8 mouse cellular contexts compared by ENCODE assay signal in genomic region chr5:32611341-32611961, GRCm38 (mm10). TPM values are rescaled to one million over a fixed set of nuclear protein-coding genes. Genes with fewer than 3 reads are reported as not detected.
DNase-seq lines count a peak whose midpoint lies in the region; ATAC-seq and TF ChIP-seq lines count a peak whose summit lies in the region.

No protein-coding gene starts in this region.

- ATAC-seq in common myeloid progenitor, adult 5-6 weeks (replicated peaks; ENCODE audit: low read depth, poor library complexity, severe bottlenecking): peak; percentile 42
- peak; percentile 73 for ATAC-seq in heart, embryonic 11.5 days (replicated peaks; ENCODE audit: insufficient number of reproducible peaks, low FRiP score, low TSS enrichment)
- ATAC-seq in limb, embryonic 11.5 days (ENCODE audit: insufficient number of reproducible peaks, low FRiP score, low TSS enrichment, low read depth): peak; percentile 83
- ATAC-seq in stomach, postnatal 0 days (ENCODE audit: low FRiP score, low TSS enrichment): peak; percentile 77

- no peak for TF ChIP-seq EP300 in stomach, postnatal 0 days (optimal IDR thresholded peaks at IDR 0.05)

- peak overlapping the region; percentile 74 for H3K4me3 ChIP-seq in heart, embryonic 11.5 days (ENCODE audit: low read depth, low read length)
- peak overlapping the region; percentile 90 for H3K4me3 ChIP-seq in limb, embryonic 11.5 days (ENCODE audit: low read depth, low read length)
- peak overlapping the region; percentile 90 for H3K4me3 ChIP-seq in midbrain, embryonic 10.5 days
- H3K4me3 ChIP-seq in stomach, postnatal 0 days (ENCODE audit: low read depth, low read length): peak overlapping the region; percentile 91

- peaks cover 11% of the 10 kb centered on the region for H3K4me1 ChIP-seq in heart, embryonic 11.5 days (ENCODE audit: control insufficient read depth, insufficient read depth, low read length)
- no peaks in the 10 kb centered on the region for H3K4me1 ChIP-seq in limb, embryonic 11.5 days (ENCODE audit: control insufficient read depth, insufficient read depth, low read length)
- H3K4me1 ChIP-seq in midbrain, embryonic 10.5 days: peaks cover 24% of the 10 kb centered on the region
- H3K4me1 ChIP-seq in stomach, postnatal 0 days (replicated peaks; ENCODE audit: control insufficient read depth, insufficient read depth): 0 out of 2 replicates have a peak, but pooled peaks cover 2% of the 10 kb centered on the region

- WGBS in heart, embryonic 11.5 days (ENCODE audit: insufficient replicate concordance): under 1% methylated on average over 45 of the region's 54 CpGs
- under 1% methylated on average over 54 of the region's 54 CpGs for WGBS in limb, embryonic 11.5 days
- WGBS in midbrain, embryonic 10.5 days: under 1% methylated on average over 54 of the region's 54 CpGs
- WGBS in stomach, postnatal 0 days: under 1% methylated on average over 52 of the region's 54 CpGs

- peak overlapping the region; percentile 64 for H3K4me2 ChIP-seq in heart, embryonic 11.5 days
- H3K4me2 ChIP-seq in limb, embryonic 11.5 days (ENCODE audit: low read depth, severe bottlenecking): peak overlapping the region; percentile 67
- peak overlapping the region; percentile 78 for H3K4me2 ChIP-seq in stomach, postnatal 0 days (replicated peaks; ENCODE audit: low read depth)

- H3K9me3 ChIP-seq in heart, embryonic 11.5 days (replicated peaks; ENCODE audit: control insufficient read depth, low read length): no peaks in the 10 kb centered on the region
- H3K9me3 ChIP-seq in limb, embryonic 11.5 days (ENCODE audit: control insufficient read depth, low read length): no peaks in the 10 kb centered on the region
- H3K9me3 ChIP-seq in midbrain, embryonic 10.5 days (replicated peaks): no peaks in the 10 kb centered on the region
- H3K9me3 ChIP-seq in stomach, postnatal 0 days (ENCODE audit: control insufficient read depth, low read length): no peaks in the 10 kb centered on the region

- H3K27ac ChIP-seq in heart, embryonic 11.5 days (ENCODE audit: low read depth, low read length): peak overlapping the region; percentile 96
- H3K27ac ChIP-seq in limb, embryonic 11.5 days (replicated peaks; ENCODE audit: low read depth, low read length): peak overlapping the region; percentile 95
- peak overlapping the region; percentile 99 for H3K27ac ChIP-seq in midbrain, embryonic 10.5 days (replicated peaks)
- H3K27ac ChIP-seq in stomach, postnatal 0 days (replicated peaks): peak overlapping the region; percentile 90

- DNase-seq in cerebellum, postnatal 4 days (ENCODE audit: low spot score in 2 of 2): peak; percentile 23 to 30
- DNase-seq in cerebellum, adult 9-10 months: no peak
- DNase-seq in B cell, adult 2 months: peak; percentile 37 to 47
- DNase-seq in limb, embryonic 11.5 days (ENCODE audit: low spot score): no peak
- no peak for DNase-seq in midbrain, embryonic 10.5 days (ENCODE audit: low spot score)
- DNase-seq in stomach, postnatal 0 days (ENCODE audit: low spot score): no peak

- no peaks in the 10 kb centered on the region for H3K27me3 ChIP-seq in heart, embryonic 11.5 days (ENCODE audit: control insufficient read depth, insufficient read depth, low read length)
- no peaks in the 10 kb centered on the region for H3K27me3 ChIP-seq in limb, embryonic 11.5 days (ENCODE audit: control insufficient read depth, insufficient read depth, low read length)
- H3K27me3 ChIP-seq in midbrain, embryonic 10.5 days (ENCODE audit: low read depth, poor library complexity, severe bottlenecking): no peaks in the 10 kb centered on the region
- H3K27me3 ChIP-seq in stomach, postnatal 0 days (ENCODE audit: control insufficient read depth, insufficient read depth, low read length): no peaks in the 10 kb centered on the region

- no peak for TF ChIP-seq CTCF in stomach, postnatal 0 days (IDR thresholded peaks at IDR 0.05; ENCODE audit: low read depth)

- peak overlapping the region; percentile 98 for H3K9ac ChIP-seq in heart, embryonic 11.5 days (ENCODE audit: low read depth, low read length)
- peak overlapping the region; percentile 95 for H3K9ac ChIP-seq in limb, embryonic 11.5 days (ENCODE audit: low read length)
- peak overlapping the region; percentile 82 for H3K9ac ChIP-seq in stomach, postnatal 0 days (ENCODE audit: low read length)

- H3K36me3 ChIP-seq in heart, embryonic 11.5 days (ENCODE audit: control insufficient read depth, insufficient read depth, low read length): no peaks in the 10 kb centered on the region
- H3K36me3 ChIP-seq in limb, embryonic 11.5 days (ENCODE audit: control insufficient read depth, insufficient read depth, low read length): no peaks in the 10 kb centered on the region
- no peaks in the 10 kb centered on the region for H3K36me3 ChIP-seq in midbrain, embryonic 10.5 days
- H3K36me3 ChIP-seq in stomach, postnatal 0 days (ENCODE audit: control insufficient read depth, insufficient read depth, low read length): no peaks in the 10 kb centered on the region

RNA-seq across cellular contexts. Expression of gene Yes1, which starts 0.5 kb away (rescaled TPM):
- 1.7 and 2.1 TPM in 2 replicates for total RNA-seq in common myeloid progenitor, adult 5-6 weeks (2017)
- polyA plus RNA-seq in heart, embryonic 11.5 days (2014; fragmentation: Nextera tagmentation; extraction: Ambion mirVana): 26.2 and 27.4 TPM in 2 replicates
- polyA plus RNA-seq in limb, embryonic 11.5 days (2014; fragmentation: Nextera tagmentation; extraction: Ambion mirVana): 36.4 and 39.9 TPM in 2 replicates
- 28.0 and 28.5 TPM in 2 replicates for polyA plus RNA-seq in midbrain, embryonic 10.5 days (2016; fragmentation: Nextera tagmentation; extraction: Ambion mirVana)
- polyA plus RNA-seq in stomach, postnatal 0 days (2015; fragmentation: Nextera tagmentation; extraction: Ambion mirVana): 14.2 and 15.0 TPM in 2 replicates

Comparison
In these comparisons a context has a peak if more than half of its experiments do, and no peak if none do; other contexts are left out.
1. DNase-seq: peak in cerebellum, postnatal 4 days (2 of 2) and B cell, adult 2 months (2 of 2); none in cerebellum, adult 9-10 months (single experiment), limb, embryonic 11.5 days (single experiment), midbrain, embryonic 10.5 days (single experiment) and stomach, postnatal 0 days (single experiment).
2. Peak in every context shown above with its lines, with median percentiles within 50 percentile points of each other: ATAC-seq, H3K27ac ChIP-seq, H3K4me2 ChIP-seq, H3K4me3 ChIP-seq and H3K9ac ChIP-seq.